ENCODE assay signal across 9 mouse cellular contexts in the genomic region with DNA sequence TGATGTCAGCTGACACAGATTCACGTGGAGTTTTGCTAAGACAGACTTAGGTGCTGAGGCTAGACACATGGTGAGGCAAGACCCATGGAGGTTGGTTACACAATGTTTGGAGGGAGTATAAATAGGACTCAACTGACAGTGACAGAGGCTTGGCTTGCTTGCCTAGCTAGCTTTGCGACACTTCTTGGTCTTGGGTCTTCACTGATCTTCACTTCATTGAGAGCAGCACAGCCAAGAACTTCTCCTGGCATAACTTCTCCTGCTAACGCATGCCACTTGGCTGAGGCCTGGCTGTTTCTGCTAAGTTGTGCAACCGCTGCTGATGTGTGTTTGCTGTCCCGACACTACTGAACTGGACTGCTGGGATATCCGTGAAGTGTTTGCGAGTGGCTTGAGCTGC.
DNase-seq lines count a peak whose midpoint lies in the region.
"Had no signal": no experiment of that assay in that cellular context is flagged by ENCODE, and none has a peak within 500 bp of the region (broad histone marks: within the 10 kb centered on the region; RNA-seq: fewer than 3 reads in every experiment).

No protein-coding gene starts in this region.

- peak; percentile 8 for DNase-seq in layer of hippocampus, adult 9-10 months (ENCODE audit: low spot score)
- DNase-seq in layer of hippocampus, adult 18-20 months (ENCODE audit: low spot score in 2 of 2) = no peak
- peak; percentile 23 to 36 for DNase-seq in adrenal gland, postnatal 36 days
- peak; percentile 50 for DNase-seq in gonadal fat pad, adult 2 months (ENCODE audit: low read depth)
- DNase-seq in lung, postnatal 36 days = peak; percentile 80
- no peak for DNase-seq in spleen, postnatal 14 days (ENCODE audit: low spot score in 2 of 2)
- no peak for DNase-seq in kidney, adult 9 months
- no peak for DNase-seq in layer of hippocampus, postnatal 25 days (ENCODE audit: extremely low spot score in 1 of 2, low spot score in 1 of 2)
- DNase-seq: cerebellum, adult 11-12 months had no signal

Comparison
In these comparisons a context has a peak if more than half of its experiments do, and no peak if none do; other contexts are left out.
1. DNase-seq: peak in layer of hippocampus, adult 9-10 months (single experiment), adrenal gland, postnatal 36 days (2 of 2), gonadal fat pad, adult 2 months (single experiment) and lung, postnatal 36 days (single experiment); none in layer of hippocampus, adult 18-20 months (0 of 2), spleen, postnatal 14 days (0 of 2), kidney, adult 9 months (single experiment) and layer of hippocampus, postnatal 25 days (0 of 2).